Mouse (Mus musculus): ENCODE results near the gene Tbx4. TPM values are rescaled to one million over a fixed set of nuclear protein-coding genes. Genes with fewer than 3 reads are reported as not detected.

Gene Tbx4
- polyA plus RNA-seq, 1 experiment: 0.25 TPM

GRCm38 (mm10) chr11:85876059-85876788 is 10.0 kb upstream of the Tbx4 start:
- no peak overlapping the region for H3K27ac ChIP-seq (ENCODE audit: insufficient read depth, low read length)
- DNase-seq: no peak
- no peaks in the 10 kb centered on the region; the same call in 1 of the 2 replicates for H3K27me3 ChIP-seq (ENCODE audit: control insufficient read depth, insufficient read depth, low read length)
- H3K4me1 ChIP-seq (ENCODE audit: control insufficient read depth, insufficient read depth, low read length): no peaks in the 10 kb centered on the region
- WGBS: 63% methylated on average over 24 of the region's 24 CpGs
- no peak for TF ChIP-seq CTCF (IDR thresholded peaks at IDR 0.05; ENCODE audit: borderline replicate concordance, insufficient read depth, low read depth, low read length)
- TF ChIP-seq POLR2A (IDR thresholded peaks at IDR 0.05; ENCODE audit: borderline replicate concordance, insufficient read depth, low read length): no peak
- H3K4me3 ChIP-seq (replicated peaks; ENCODE audit: insufficient read depth, low read depth, low read length): no peak overlapping the region

- TF ChIP-seq CTCF (IDR thresholded peaks at IDR 0.05; ENCODE audit: borderline replicate concordance, insufficient read depth, low read depth, low read length) (no peak), POLR2A (IDR thresholded peaks at IDR 0.05; ENCODE audit: borderline replicate concordance, insufficient read depth, low read length) (no peak)
- H3K4me3 ChIP-seq (replicated peaks; ENCODE audit: insufficient read depth, low read depth, low read length): no peak overlapping the region
- 77% methylated on average over 4 of the region's 4 CpGs for WGBS
- H3K4me1 ChIP-seq (ENCODE audit: control insufficient read depth, insufficient read depth, low read length): no peaks in the 10 kb centered on the region
- no peak overlapping the region for H3K27ac ChIP-seq (ENCODE audit: insufficient read depth, low read length)
- H3K27me3 ChIP-seq (ENCODE audit: control insufficient read depth, insufficient read depth, low read length): peaks cover 8% of the 10 kb centered on the region; the same call in 1 of the 2 replicates
- no peak for DNase-seq
These were observed 1.7 kb upstream of the Tbx4 start for GRCm38 (mm10) chr11:85884498-85884897.

GRCm38 (mm10) chr11:85886429-85886785 is 185 bp downstream of the Tbx4 start:
- H3K27me3 ChIP-seq (ENCODE audit: control insufficient read depth, insufficient read depth, low read length): peaks cover 16% of the 10 kb centered on the region; the same call in 1 of the 2 replicates
- no peak for DNase-seq
- no peak for TF ChIP-seq CTCF (IDR thresholded peaks at IDR 0.05; ENCODE audit: borderline replicate concordance, insufficient read depth, low read depth, low read length)
- TF ChIP-seq POLR2A (IDR thresholded peaks at IDR 0.05; ENCODE audit: borderline replicate concordance, insufficient read depth, low read length): no peak

GRCm38 (mm10) chr11:85887273-85887672 is 1.1 kb downstream of the Tbx4 start:
- Histone ChIP-seq H3K27ac (ENCODE audit: insufficient read depth, low read length) (no peak overlapping the region), H3K27me3 (ENCODE audit: control insufficient read depth, insufficient read depth, low read length) (peaks cover 18% of the 10 kb centered on the region; the same call in 1 of the 2 replicates), H3K4me1 (ENCODE audit: control insufficient read depth, insufficient read depth, low read length) (no peaks in the 10 kb centered on the region), H3K4me3 (replicated peaks; ENCODE audit: insufficient read depth, low read depth, low read length) (no peak overlapping the region)
- TF ChIP-seq POLR2A (IDR thresholded peaks at IDR 0.05; ENCODE audit: borderline replicate concordance, insufficient read depth, low read length) (no peak), CTCF (IDR thresholded peaks at IDR 0.05; ENCODE audit: borderline replicate concordance, insufficient read depth, low read depth, low read length) (no peak)
- 24% methylated on average over 6 of the region's 6 CpGs for WGBS
- DNase-seq: no peak

More at GRCm38 (mm10) chr11:85886429-85886785, 185 bp downstream of the Tbx4 start:
- 8% methylated on average over 22 of the region's 22 CpGs for WGBS
- Histone ChIP-seq H3K4me1 (ENCODE audit: control insufficient read depth, insufficient read depth, low read length) (no peaks in the 10 kb centered on the region), H3K27ac (ENCODE audit: insufficient read depth, low read length) (no peak overlapping the region), H3K4me3 (replicated peaks; ENCODE audit: insufficient read depth, low read depth, low read length) (no peak overlapping the region)

GRCm38 (mm10) chr11:85887801-85888450 is 1.7 kb downstream of the Tbx4 start:
- Histone ChIP-seq H3K4me3 (replicated peaks; ENCODE audit: insufficient read depth, low read depth, low read length) (no peak overlapping the region), H3K27ac (ENCODE audit: insufficient read depth, low read length) (no peak overlapping the region), H3K27me3 (ENCODE audit: control insufficient read depth, insufficient read depth, low read length) (peaks cover 18% of the 10 kb centered on the region; the same call in 1 of the 2 replicates), H3K4me1 (ENCODE audit: control insufficient read depth, insufficient read depth, low read length) (no peaks in the 10 kb centered on the region)
- TF ChIP-seq CTCF (IDR thresholded peaks at IDR 0.05; ENCODE audit: borderline replicate concordance, insufficient read depth, low read depth, low read length) (no peak), POLR2A (IDR thresholded peaks at IDR 0.05; ENCODE audit: borderline replicate concordance, insufficient read depth, low read length) (no peak)
- WGBS: 9% methylated on average over 17 of the region's 17 CpGs
- no peak for DNase-seq

- Histone ChIP-seq H3K4me3 (replicated peaks; ENCODE audit: insufficient read depth, low read depth, low read length) (no peak overlapping the region), H3K27me3 (ENCODE audit: control insufficient read depth, insufficient read depth, low read length) (peaks cover 20% of the 10 kb centered on the region; the same call in 1 of the 2 replicates), H3K4me1 (ENCODE audit: control insufficient read depth, insufficient read depth, low read length) (no peaks in the 10 kb centered on the region), H3K27ac (ENCODE audit: insufficient read depth, low read length) (no peak overlapping the region)
- no peak for DNase-seq
- 11% methylated on average over 26 of the region's 26 CpGs for WGBS
- TF ChIP-seq CTCF (IDR thresholded peaks at IDR 0.05; ENCODE audit: borderline replicate concordance, insufficient read depth, low read depth, low read length): no peak
- no peak for TF ChIP-seq POLR2A (IDR thresholded peaks at IDR 0.05; ENCODE audit: borderline replicate concordance, insufficient read depth, low read length)
These were observed 2.3 kb downstream of the Tbx4 start for GRCm38 (mm10) chr11:85888451-85888961.

- Histone ChIP-seq H3K4me3 (replicated peaks; ENCODE audit: insufficient read depth, low read depth, low read length) (no peak overlapping the region), H3K27ac (ENCODE audit: insufficient read depth, low read length) (no peak overlapping the region), H3K27me3 (ENCODE audit: control insufficient read depth, insufficient read depth, low read length) (peaks cover 22% of the 10 kb centered on the region; the same call in 1 of the 2 replicates), H3K4me1 (ENCODE audit: control insufficient read depth, insufficient read depth, low read length) (no peaks in the 10 kb centered on the region)
- DNase-seq: no peak
- no peak for TF ChIP-seq POLR2A (IDR thresholded peaks at IDR 0.05; ENCODE audit: borderline replicate concordance, insufficient read depth, low read length)
- no peak for TF ChIP-seq CTCF (IDR thresholded peaks at IDR 0.05; ENCODE audit: borderline replicate concordance, insufficient read depth, low read depth, low read length)
- WGBS: 52% methylated on average over 8 of the region's 8 CpGs
These were observed 3.0 kb downstream of the Tbx4 start for GRCm38 (mm10) chr11:85889056-85889729.
